Mouse (Mus musculus) hindbrain, postnatal 0 days (tissue): Measurements from ENCODE around the gene Prss33. TPM values are rescaled to one million over a fixed set of nuclear protein-coding genes. Genes with fewer than 3 reads are reported as not detected.
A peak's percentile ranks its signal among the peaks of the same experiment; 100 is the strongest.

Experiments
- ATAC-seq: fragments of 200-750 bp; cut with Nextera tagmentation; 2 replicates; pipeline ENCODE4 v1.8.0; 2017; ENCODE audit warnings: mild to moderate bottlenecking, moderate TSS enrichment, moderate library complexity
- DNase-seq: peaks from one replicate; pipeline ENCODE4 v3.0.0-alpha.2; 2015; ENCODE audit warnings: low spot score
- H3K27ac ChIP-seq: fragments of 300-500 bp; sonication (generic); 2 replicates; pipeline ENCODE4 v1.5.1; 2014; ENCODE audit warnings: mild to moderate bottlenecking
- H3K27me3 ChIP-seq: fragments of 300-500 bp; sonication (generic); 2 replicates; pipeline ENCODE4 v1.6.1; 2014; ENCODE audit warnings: low read length, mixed read lengths; ENCODE audit not compliant: insufficient read depth
- H3K36me3 ChIP-seq: fragments of 300-500 bp; sonication (generic); 2 replicates; pipeline ENCODE4 v1.6.1; 2014; ENCODE audit warnings: low read length, mixed read lengths; ENCODE audit not compliant: insufficient read depth
- H3K4me1 ChIP-seq: fragments of 300-500 bp; sonication (generic); 2 replicates; pipeline ENCODE4 v1.6.1; 2014; ENCODE audit warnings: antibody characterized with exemption, low read length, mixed read lengths; ENCODE audit not compliant: insufficient read depth
- H3K4me2 ChIP-seq: fragments of 300-500 bp; sonication (generic); 2 replicates; pipeline ENCODE4 v1.6.1; 2014; ENCODE audit warnings: low read depth, mild to moderate bottlenecking, low read length, moderate library complexity, mixed read lengths
- H3K4me3 ChIP-seq: fragments of 300-500 bp; sonication (generic); 2 replicates; pipeline ENCODE4 v1.5.1; 2014; ENCODE audit warnings: low read length
- H3K9ac ChIP-seq: fragments of 300-500 bp; sonication (generic); replicated peaks from 2 replicates; pipeline ENCODE4 v1.6.1; 2014; ENCODE audit warnings: mild to moderate bottlenecking, low read length, moderate library complexity, mixed read lengths
- H3K9me3 ChIP-seq: fragments of 300-500 bp; sonication (generic); 2 replicates; pipeline ENCODE4 v1.6.1; 2016; ENCODE audit warnings: low read length, mixed read lengths
- CTCF ChIP-seq: IDR thresholded peaks from 2 replicates; pipeline ENCODE4 v1.5.1; 2016; ENCODE audit warnings: antibody characterized with exemption, control low read depth, low read depth
- whole genome bisulfite sequencing: fragments of 180-500 bp; shearing (Covaris S2); extraction: QIAGEN DNeasy Blood & Tissue Kit; methylation state at CpG from one replicate; pipeline ENCODE4 v1.1.7; 2014; 5-methylcytosine and 5-hydroxymethylcytosine counted together
- polyA plus RNA-seq: library from polyadenylated mRNA; unstranded; fragments of >200 nt; fragmentation: Nextera tagmentation; extraction: Ambion mirVana; gene quantifications from 2 replicates; pipeline ENCODE4 v1.2.1, GENCODE M21; 2015
- total RNA-seq: library from RNA; depleted of rRNA; stranded (reverse); fragments of >200 nt; gene quantifications from 2 replicates; pipeline ENCODE4 v1.2.3, GENCODE M21; 2014

The Prss33 gene
- total and polyA plus RNA-seq, 2 experiments from 2014 or later, result not detected

- DNase-seq (no peak), ATAC-seq (no peak)
- H3K4me2 ChIP-seq, result no peak within 1 kb of the TSS
- no peak within 1 kb of the TSS for H3K27ac ChIP-seq
- no peak for TF ChIP-seq CTCF
- H3K4me1 ChIP-seq, result no peaks in the 10 kb centered on the region
- H3K9ac ChIP-seq, result no peak within 1 kb of the TSS
- 85% methylated on average over 15 of the region's 15 CpGs for WGBS
- no peaks in the 10 kb centered on the region for H3K9me3 ChIP-seq
- H3K4me3 ChIP-seq, result no peak within 1 kb of the TSS
- no peaks in the 10 kb centered on the region for H3K27me3 ChIP-seq
- H3K36me3 ChIP-seq, result no peaks in the 10 kb centered on the region
These were observed 31.9 kb upstream of the Prss33 start, which contains the start of gene Prss21 for GRCm38 (mm10) chr17:23867756-23868155. TSS of gene Prss21 (plus strand) at chr17:23868056.

GRCm38 (mm10) chr17:23862926-23863325, 27.1 kb upstream of the Prss33 start:
- Histone ChIP-seq H3K36me3 (no peaks in the 10 kb centered on the region), H3K4me3 (no peak overlapping the region), H3K4me2 (no peak overlapping the region), H3K9ac (no peak overlapping the region), H3K4me1 (no peaks in the 10 kb centered on the region), H3K27me3 (no peaks in the 10 kb centered on the region), H3K9me3 (no peaks in the 10 kb centered on the region), H3K27ac (no peak overlapping the region)
- no peak for ATAC-seq
- TF ChIP-seq CTCF, result no peak
- DNase-seq, result no peak
- WGBS, result 76% methylated on average over 4 of the region's 4 CpGs

GRCm38 (mm10) chr17:23857913-23858312, 22.1 kb upstream of the Prss33 start:
- no peak overlapping the region for H3K27ac ChIP-seq
- WGBS, result 84% methylated on average over 2 of the region's 2 CpGs
- H3K9ac ChIP-seq, result no peak overlapping the region
- TF ChIP-seq CTCF, result no peak
- H3K36me3 ChIP-seq, result no peaks in the 10 kb centered on the region
- no peak overlapping the region for H3K4me3 ChIP-seq
- DNase-seq, result no peak
- no peak for ATAC-seq
- H3K4me1 ChIP-seq, result no peaks in the 10 kb centered on the region
- no peak overlapping the region for H3K4me2 ChIP-seq
- no peaks in the 10 kb centered on the region for H3K9me3 ChIP-seq
- no peaks in the 10 kb centered on the region for H3K27me3 ChIP-seq

- WGBS, result 84% methylated on average over 6 of the region's 6 CpGs
- no peak for ATAC-seq
- no peak for TF ChIP-seq CTCF
These were observed 21.3 kb upstream of the Prss33 start for GRCm38 (mm10) chr17:23857193-23857592.

GRCm38 (mm10) chr17:23854229-23854765, 18.4 kb upstream of the Prss33 start:
- H3K9ac ChIP-seq, result no peak overlapping the region
- H3K4me2 ChIP-seq, result no peak overlapping the region
- H3K9me3 ChIP-seq, result no peaks in the 10 kb centered on the region
- 83% methylated on average over 10 of the region's 10 CpGs for WGBS
- no peak for TF ChIP-seq CTCF
- H3K4me3 ChIP-seq, result no peak overlapping the region
- ATAC-seq, result no peak
- DNase-seq, result no peak
- no peak overlapping the region for H3K27ac ChIP-seq
- no peaks in the 10 kb centered on the region for H3K36me3 ChIP-seq
- H3K27me3 ChIP-seq, result no peaks in the 10 kb centered on the region
- H3K4me1 ChIP-seq, result no peaks in the 10 kb centered on the region

More at GRCm38 (mm10) chr17:23857193-23857592, 21.3 kb upstream of the Prss33 start:
- no peaks in the 10 kb centered on the region for H3K9me3 ChIP-seq
- no peaks in the 10 kb centered on the region for H3K27me3 ChIP-seq
- H3K4me2 ChIP-seq, result no peak overlapping the region
- no peak overlapping the region for H3K27ac ChIP-seq
- no peaks in the 10 kb centered on the region for H3K36me3 ChIP-seq
- no peaks in the 10 kb centered on the region for H3K4me1 ChIP-seq
- no peak overlapping the region for H3K4me3 ChIP-seq
- H3K9ac ChIP-seq, result no peak overlapping the region
- DNase-seq, result no peak

- DNase-seq, result peak; percentile 68
These were observed 17.4 kb upstream of the Prss33 start for GRCm38 (mm10) chr17:23853292-23853691.

More at GRCm38 (mm10) chr17:23853292-23853691, 17.4 kb upstream of the Prss33 start:
- WGBS, result 45% methylated on average over 5 of the region's 5 CpGs
- no peaks in the 10 kb centered on the region for H3K36me3 ChIP-seq
- H3K4me3 ChIP-seq, result no peak overlapping the region
- H3K9ac ChIP-seq, result no peak overlapping the region
- H3K27me3 ChIP-seq, result no peaks in the 10 kb centered on the region
- H3K9me3 ChIP-seq, result no peaks in the 10 kb centered on the region
- no peaks in the 10 kb centered on the region for H3K4me1 ChIP-seq
- TF ChIP-seq CTCF, result peak; percentile 75
- ATAC-seq, result no peak
- no peak overlapping the region for H3K4me2 ChIP-seq
- no peak overlapping the region for H3K27ac ChIP-seq
